Mouse (Mus musculus) myocyte (in vitro differentiated cells): ENCODE data around the gene Ccr10. TPM values are rescaled to one million over a fixed set of nuclear protein-coding genes. Genes with fewer than 3 reads are reported as not detected.

Experiments used
- H3K27me3 ChIP-seq: one replicate; pipeline ENCODE4 v1.6.1; 2011; ENCODE audit not compliant: control insufficient read depth, insufficient read depth, insufficient read length
- H3K36me3 ChIP-seq: one replicate; pipeline ENCODE4 v1.6.1; 2011; ENCODE audit not compliant: control insufficient read depth, insufficient read depth
- H3K4me2 ChIP-seq: one replicate; pipeline ENCODE4 v1.6.1; 2011; ENCODE audit warnings: low read depth, control low read depth
- H3K4me3 ChIP-seq: one replicate; pipeline ENCODE4 v1.5.1; 2011; ENCODE audit warnings: mild to moderate bottlenecking, control low read depth, moderate library complexity
- H3K79me2 ChIP-seq: one replicate; pipeline ENCODE4 v1.6.1; 2011; ENCODE audit not compliant: control insufficient read depth, insufficient read depth
- H3ac ChIP-seq: one replicate; pipeline ENCODE4 v1.6.1; 2011; ENCODE audit not compliant: control insufficient read depth, insufficient read length
- CEBPB ChIP-seq: IDR thresholded peaks from 2 replicates; pipeline ENCODE4 v1.6.1; 2011; ENCODE audit warnings: mild to moderate bottlenecking, moderate library complexity; ENCODE audit not compliant: poor library complexity, insufficient read depth, severe bottlenecking
- E2F4 ChIP-seq: IDR thresholded peaks from one replicate; pipeline ENCODE4 v1.6.1; 2011; ENCODE audit warnings: mild to moderate bottlenecking, control low read depth, moderate library complexity; ENCODE audit not compliant: insufficient read depth
- MAX ChIP-seq: IDR thresholded peaks from one replicate; pipeline ENCODE4 v1.6.1; 2011; ENCODE audit warnings: low read depth, mild to moderate bottlenecking, control low read depth
- MYOD1 ChIP-seq, 3 experiments: IDR thresholded peaks; one replicate each; pipeline ENCODE4 v1.6.1; 2011; ENCODE audit warnings: control low read depth in 2 of 3, low read depth in 2 of 3, mild to moderate bottlenecking in 2 of 3, moderate library complexity in 1 of 3; ENCODE audit not compliant: insufficient read length in 2 of 3, control insufficient read depth in 1 of 3
- MYOG ChIP-seq, 3 experiments: IDR thresholded peaks; one replicate each; pipeline ENCODE4 v1.6.1; 2011; ENCODE audit warnings: control low read depth in 2 of 3, low read depth in 2 of 3, mild to moderate bottlenecking in 2 of 3; ENCODE audit not compliant: insufficient read length in 2 of 3, control insufficient read depth in 1 of 3, insufficient read depth in 1 of 3
- POLR2A ChIP-seq: IDR thresholded peaks from one replicate; pipeline ENCODE4 v1.6.1; 2011; ENCODE audit warnings: low read depth, mild to moderate bottlenecking, control low read depth, moderate library complexity; ENCODE audit not compliant: insufficient read length
- POLR2AphosphoS2 ChIP-seq: IDR thresholded peaks from one replicate; pipeline ENCODE4 v1.6.1; 2011; ENCODE audit warnings: low read depth, control low read depth; ENCODE audit not compliant: insufficient read length
- REST ChIP-seq: IDR thresholded peaks from one replicate; pipeline ENCODE4 v1.6.1; 2011; ENCODE audit warnings: mild to moderate bottlenecking, control low read depth, moderate library complexity; ENCODE audit not compliant: insufficient read depth, insufficient read length
- SRF ChIP-seq: IDR thresholded peaks from one replicate; pipeline ENCODE4 v1.6.1; 2011; ENCODE audit warnings: low read depth; ENCODE audit not compliant: control insufficient read depth, insufficient read length
- TCF12 ChIP-seq: IDR thresholded peaks from one replicate; pipeline ENCODE4 v1.6.1; 2011; ENCODE audit warnings: mild to moderate bottlenecking, control low read depth; ENCODE audit not compliant: poor library complexity, insufficient read depth, severe bottlenecking
- TCF3 ChIP-seq: IDR thresholded peaks from one replicate; pipeline ENCODE4 v1.6.1; 2011; ENCODE audit warnings: low read depth, control low read depth; ENCODE audit not compliant: insufficient read length
- USF1 ChIP-seq: IDR thresholded peaks from one replicate; pipeline ENCODE4 v1.6.1; 2011; ENCODE audit warnings: low read depth, mild to moderate bottlenecking, control low read depth, moderate library complexity
- polyA plus RNA-seq: library from polyadenylated mRNA; unstranded; fragments of >200 nt; fragmentation: generic; extraction: Trizol; gene quantifications from one replicate; pipeline ENCODE4 v1.2.1, GENCODE M21; 2012; ENCODE audit warnings: missing spikeins

Ccr10 gene
- polyA plus RNA-seq, 1 experiment, result 0.56 TPM

DNA sequence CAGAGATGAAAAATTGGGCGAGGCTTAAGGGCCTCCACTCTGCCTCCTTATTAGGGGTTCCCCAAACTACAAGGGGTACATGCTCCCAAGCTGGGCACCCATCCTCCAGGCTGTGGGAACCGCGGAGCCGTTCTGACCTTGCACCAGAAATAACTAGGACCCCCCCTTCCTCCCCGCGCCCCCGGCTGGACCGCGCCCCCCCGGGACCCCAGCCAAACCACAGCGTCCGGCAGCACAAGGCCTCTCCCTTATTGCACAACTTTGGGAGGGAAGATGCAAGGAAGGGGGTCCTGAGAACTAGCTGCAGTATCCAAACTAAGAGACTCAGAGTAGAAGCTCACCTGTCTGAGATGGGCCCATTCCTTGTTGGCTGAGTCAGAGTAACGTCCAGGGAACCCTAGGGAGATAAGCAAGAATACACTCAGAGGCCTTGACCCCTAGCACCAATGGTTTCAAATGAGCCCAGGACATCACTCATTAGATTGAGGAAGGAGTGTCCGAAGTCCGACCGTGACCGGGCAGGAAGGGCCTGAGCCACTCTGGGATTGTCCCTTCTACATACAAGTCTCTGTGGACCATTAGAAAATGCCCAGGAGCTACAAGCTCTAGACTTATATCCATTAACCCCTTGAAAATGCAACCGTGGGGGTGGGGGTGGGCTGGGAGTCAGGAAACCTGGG is 6.8 kb downstream of the Ccr10 start:
- Histone ChIP-seq H3K79me2 (peaks cover 24% of the 10 kb centered on the region), H3K36me3 (peaks cover 28% of the 10 kb centered on the region), H3K4me2 (peak overlapping the region; percentile 97), H3ac (no peak overlapping the region), H3K27me3 (no peaks in the 10 kb centered on the region), H3K4me3 (peak overlapping the region; percentile 99)
- TF ChIP-seq SRF (no peak), CEBPB (peak; percentile 94), REST (no peak)

DNA sequence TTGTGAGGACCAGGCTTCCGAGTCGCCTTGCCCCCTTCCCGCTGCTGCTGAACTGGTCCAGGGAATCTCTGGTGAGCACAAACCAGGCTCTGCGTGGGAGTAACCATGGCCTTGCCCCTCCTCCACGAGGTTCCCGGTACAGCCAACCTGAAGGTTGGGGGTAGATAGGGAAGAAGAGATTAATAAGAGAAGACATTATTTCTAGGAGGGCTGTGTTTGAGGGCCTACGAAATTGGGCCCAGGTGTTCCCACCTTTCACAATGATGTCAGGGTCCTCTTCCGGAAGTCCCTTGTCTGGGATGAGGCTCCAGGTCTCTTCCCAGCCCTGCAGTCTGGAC is 7.3 kb downstream of the Ccr10 start:
- no peaks in the 10 kb centered on the region for H3K27me3 ChIP-seq
- peaks cover 24% of the 10 kb centered on the region for H3K79me2 ChIP-seq
- no peak for TF ChIP-seq E2F4
- TF ChIP-seq MYOG (IDR thresholded peaks at IDR 0.05; ENCODE audit: control insufficient read depth in 1 of 3, insufficient read depth in 1 of 3, insufficient read length in 2 of 3, low read depth in 2 of 3), result no peak
- no peak for TF ChIP-seq TCF3
- no peak for TF ChIP-seq MYOD1 (IDR thresholded peaks at IDR 0.05; ENCODE audit: control insufficient read depth in 1 of 3, insufficient read length in 2 of 3, low read depth in 2 of 3)
- no peak for TF ChIP-seq TCF12
- no peak for TF ChIP-seq POLR2AphosphoS2
- no peak for TF ChIP-seq REST
- no peak for TF ChIP-seq SRF
- no peak for TF ChIP-seq MAX
- TF ChIP-seq USF1, result no peak
- no peak for TF ChIP-seq CEBPB
- TF ChIP-seq POLR2A, result no peak
- H3ac ChIP-seq, result no peak overlapping the region
- peak overlapping the region; percentile 99 for H3K4me3 ChIP-seq
- H3K36me3 ChIP-seq, result peaks cover 31% of the 10 kb centered on the region
- peak overlapping the region; percentile 25 for H3K4me2 ChIP-seq

DNA sequence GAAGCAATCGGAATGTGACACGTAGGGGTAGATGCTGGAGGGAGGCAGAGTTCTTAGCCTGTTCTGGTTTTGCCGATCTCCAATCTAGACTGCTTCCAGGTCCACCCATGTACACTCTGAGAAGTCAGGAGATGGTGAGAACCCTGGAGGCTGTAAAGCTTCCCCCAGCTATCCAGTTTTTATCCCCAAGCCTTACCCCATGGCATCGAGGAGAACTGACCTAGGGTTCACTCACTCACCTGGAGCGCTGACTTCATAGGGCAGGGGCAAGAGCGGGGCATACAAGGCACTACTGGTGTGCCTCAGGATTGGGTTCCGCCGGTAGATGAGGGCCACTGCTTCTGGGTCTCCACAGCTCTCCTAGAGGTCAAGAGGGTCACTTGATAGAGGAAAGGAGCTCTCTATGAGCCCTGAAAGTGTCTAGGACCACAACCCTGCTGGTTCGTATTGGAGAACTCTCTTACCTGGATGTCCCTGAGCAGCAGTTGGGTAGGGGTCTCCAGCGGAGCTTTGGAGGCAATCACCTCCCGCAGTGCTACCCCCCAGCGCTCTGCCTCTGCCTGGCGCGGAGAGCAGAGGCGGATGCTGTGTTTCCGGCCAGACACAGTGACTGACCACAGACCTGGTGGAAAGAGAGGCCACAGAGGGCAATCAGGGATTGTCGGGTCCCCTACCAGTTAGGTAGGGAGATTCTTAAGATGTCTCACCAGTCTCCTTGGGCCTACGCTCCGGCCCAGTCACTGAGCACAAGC is 7.9 kb downstream of the Ccr10 start:
- TF ChIP-seq SRF (no peak), TCF3 (no peak), POLR2A (no peak), CEBPB (no peak), MYOG (IDR thresholded peaks at IDR 0.05; ENCODE audit: control insufficient read depth in 1 of 3, insufficient read depth in 1 of 3, insufficient read length in 2 of 3, low read depth in 2 of 3) (no peak), TCF12 (no peak), MAX (no peak), MYOD1 (IDR thresholded peaks at IDR 0.05; ENCODE audit: control insufficient read depth in 1 of 3, insufficient read length in 2 of 3, low read depth in 2 of 3) (no peak), USF1 (no peak), REST (no peak), E2F4 (no peak), POLR2AphosphoS2 (no peak)
- Histone ChIP-seq H3K4me3 (peak overlapping the region; percentile 99), H3K4me2 (no peak overlapping the region), H3ac (no peak overlapping the region), H3K27me3 (no peaks in the 10 kb centered on the region), H3K79me2 (peaks cover 24% of the 10 kb centered on the region), H3K36me3 (peaks cover 31% of the 10 kb centered on the region)

DNA sequence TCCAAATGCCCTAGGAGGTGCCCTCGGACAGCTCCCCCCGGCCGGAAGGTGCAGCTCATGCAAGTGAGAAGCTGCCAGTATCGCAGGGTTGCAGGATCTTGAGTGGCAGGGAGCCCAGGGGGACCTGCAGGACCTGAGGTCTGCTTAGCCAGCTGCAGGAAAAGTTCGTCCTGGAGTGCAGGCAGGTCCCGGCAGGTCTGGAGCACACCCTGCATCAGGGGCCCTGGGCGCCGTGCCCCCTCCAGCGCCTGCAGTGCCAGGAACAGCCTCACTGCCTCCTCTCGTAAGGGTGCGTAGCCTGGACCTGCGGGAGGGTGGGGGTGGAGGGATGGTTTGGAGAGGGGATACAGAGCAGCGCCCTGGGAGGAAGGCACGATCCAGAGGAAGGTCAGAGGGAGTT is 8.9 kb downstream of the Ccr10 start:
- H3K27me3 ChIP-seq, result no peaks in the 10 kb centered on the region

More for the DNA sequence above, 8.9 kb downstream of the Ccr10 start:
- TF ChIP-seq TCF3 (no peak), MAX (no peak), E2F4 (no peak), USF1 (no peak), REST (no peak)
- Histone ChIP-seq H3K4me2 (no peak overlapping the region), H3K4me3 (no peak overlapping the region), H3K79me2 (peaks cover 24% of the 10 kb centered on the region), H3ac (no peak overlapping the region), H3K36me3 (peaks cover 31% of the 10 kb centered on the region)
